ENCODE assay signal across 10 mouse cellular contexts in the genomic region with DNA sequence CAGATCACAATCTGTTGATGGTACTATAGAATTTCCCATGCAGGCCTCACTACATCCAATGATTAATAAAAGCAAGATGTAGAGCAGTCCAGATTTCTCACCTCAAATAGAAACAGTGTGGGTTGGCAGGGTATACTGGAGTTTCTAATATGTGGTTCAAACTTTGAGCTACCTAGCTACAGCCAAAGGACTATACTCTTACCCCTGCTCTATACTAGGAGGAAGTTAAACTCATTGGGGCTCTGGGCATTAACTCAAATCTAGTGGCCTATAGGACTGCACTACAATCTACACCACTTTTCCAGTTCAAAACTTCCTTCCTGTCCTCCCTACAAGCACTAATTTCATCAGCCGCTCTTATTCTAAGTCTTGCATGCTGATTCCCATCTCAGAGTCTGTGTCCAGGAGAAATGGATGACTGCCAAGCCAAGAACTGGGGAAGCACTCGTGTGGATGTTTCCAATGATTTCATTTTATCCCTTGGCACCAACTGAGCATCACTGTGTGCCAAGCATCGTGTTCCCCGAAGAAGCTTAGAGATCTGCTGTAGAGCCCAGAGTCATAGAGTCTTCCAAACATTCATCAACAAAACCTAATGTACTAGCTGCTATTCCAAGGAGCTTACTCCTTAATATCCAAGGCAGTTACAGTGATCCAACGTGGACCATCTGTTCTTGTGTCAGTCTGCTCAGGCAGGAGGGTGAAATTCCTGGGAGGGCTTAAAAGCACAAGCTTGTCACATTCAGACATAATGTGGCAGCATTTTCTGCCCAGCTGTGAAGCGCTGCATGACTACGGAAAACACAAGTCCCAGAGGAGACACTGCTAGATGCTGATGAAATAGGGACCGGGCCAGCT.
DNase-seq lines count a peak whose midpoint lies in the region; ATAC-seq lines count a peak whose summit lies in the region.
"Had no signal": no experiment of that assay in that cellular context is flagged by ENCODE, and none has a peak within 500 bp of the region (broad histone marks: within the 10 kb centered on the region; RNA-seq: fewer than 3 reads in every experiment).

No protein-coding gene starts in this region.

- H3K4me2 ChIP-seq in liver, embryonic 11.5 days = no peak overlapping the region

- WGBS in liver, embryonic 11.5 days = 83% methylated on average over 8 of the region's 8 CpGs

- DNase-seq in ovary, postnatal 14 days (ENCODE audit: low spot score) = peak; percentile 1
- no peak for DNase-seq in ovary, postnatal 36 days (ENCODE audit: low spot score)
- DNase-seq in gastrocnemius, adult 8-10 months (ENCODE audit: low spot score in 2 of 2) = peak; percentile 10 to 33
- DNase-seq in left cerebral cortex, adult 8-10 months (ENCODE audit: low spot score in 2 of 2) = peak; percentile 5 to 19
- DNase-seq in right cerebral cortex, postnatal 14 days = peak; percentile 5
- DNase-seq in liver, embryonic 11.5 days (ENCODE audit: low spot score) = no peak
- no peak for DNase-seq in natural killer cell, adult 2 months (ENCODE audit: low spot score in 2 of 2)
- DNase-seq in adrenal gland, postnatal 10 days = no peak

- H3K9me3 ChIP-seq in liver, embryonic 11.5 days (ENCODE audit: control insufficient read depth, low read length) = no peaks in the 10 kb centered on the region

- H3K27me3 ChIP-seq in liver, embryonic 11.5 days (replicated peaks; ENCODE audit: control insufficient read depth, insufficient read depth, low read length) = no peaks in the 10 kb centered on the region

- ATAC-seq in liver, embryonic 11.5 days (replicated peaks; ENCODE audit: low FRiP score) = no peak
- ATAC-seq: Patski had no signal

- H3K27ac ChIP-seq in liver, embryonic 11.5 days (ENCODE audit: low read depth, low read length) = no peak overlapping the region
- H3K27ac ChIP-seq: macrophage had no signal

- H3K4me3 ChIP-seq in liver, embryonic 11.5 days (ENCODE audit: low read depth, low read length) = no peak overlapping the region

- no peaks in the 10 kb centered on the region for H3K36me3 ChIP-seq in liver, embryonic 11.5 days (ENCODE audit: control insufficient read depth, insufficient read depth, low read length)

- no peaks in the 10 kb centered on the region for H3K4me1 ChIP-seq in liver, embryonic 11.5 days (replicated peaks; ENCODE audit: control insufficient read depth, insufficient read depth, low read length)

- H3K9ac ChIP-seq in liver, embryonic 11.5 days (ENCODE audit: low read depth, low read length) = no peak overlapping the region

Comparison
In these comparisons a context has a peak if more than half of its experiments do, and no peak if none do; other contexts are left out.
1. DNase-seq: peak in ovary, postnatal 14 days (single experiment), gastrocnemius, adult 8-10 months (2 of 2), left cerebral cortex, adult 8-10 months (2 of 2) and right cerebral cortex, postnatal 14 days (single experiment); none in ovary, postnatal 36 days (single experiment), liver, embryonic 11.5 days (single experiment), natural killer cell, adult 2 months (0 of 2) and adrenal gland, postnatal 10 days (single experiment).